Mouse (Mus musculus): ENCODE measurements around the gene Pcca.

Gene Pcca

DNA sequence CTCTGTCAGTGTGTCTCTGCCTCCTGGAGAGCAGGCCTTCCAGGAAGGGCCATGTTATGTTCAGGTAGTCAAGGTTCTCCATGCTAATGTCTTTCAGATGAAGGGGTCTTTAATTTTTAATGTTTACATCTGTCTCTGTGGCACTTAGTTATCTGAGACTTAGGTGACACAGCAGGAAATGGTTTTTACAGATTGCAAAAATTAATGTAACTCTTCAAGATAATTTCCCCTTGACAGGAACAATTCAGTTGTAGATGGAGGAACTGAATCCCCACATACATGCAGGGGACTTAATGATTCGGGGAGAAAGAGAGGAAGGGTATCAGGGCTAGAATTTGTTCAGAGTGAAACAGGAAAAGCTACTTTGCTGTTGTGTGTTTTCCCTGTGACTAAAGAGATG is 353.2 kb downstream of the Pcca start:
- no peak for DNase-seq (ENCODE audit: low spot score)

DNA sequence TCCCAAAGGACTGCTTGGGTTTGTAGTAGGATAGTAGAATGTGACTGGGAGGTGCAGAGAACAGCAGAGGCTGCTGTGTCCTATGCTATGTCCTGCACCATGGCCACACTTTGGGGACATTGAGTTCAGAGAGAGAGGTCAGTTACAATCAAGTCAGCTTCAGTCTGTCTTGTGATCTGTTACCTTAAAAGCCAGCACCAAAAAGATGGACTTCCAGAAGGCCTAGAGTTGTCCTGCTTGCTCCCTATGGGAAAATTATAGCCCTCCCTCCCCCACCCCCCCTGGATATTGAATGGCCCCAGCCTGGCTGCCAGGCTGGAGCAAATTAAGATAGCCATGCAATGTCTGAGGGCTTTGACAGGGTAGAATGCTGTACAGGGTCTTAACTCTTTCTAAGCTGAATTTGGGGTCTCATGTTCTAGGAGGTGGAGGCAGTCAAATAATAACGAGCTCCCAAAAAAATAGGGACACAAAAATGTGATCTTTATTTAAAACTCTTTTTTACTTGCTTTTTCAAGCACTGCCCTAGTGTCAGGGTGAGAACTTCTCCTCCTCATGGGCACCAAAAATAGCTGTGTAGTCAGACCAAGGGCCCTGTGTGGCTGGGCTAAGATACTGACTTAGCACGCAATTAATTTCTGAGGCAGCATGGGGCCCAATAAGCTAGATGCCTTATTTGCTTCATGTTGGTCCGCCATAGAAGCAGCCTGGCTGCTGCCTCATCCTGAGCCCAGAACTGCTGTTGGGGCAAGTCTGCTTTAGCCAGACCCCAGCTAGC is 353.8 kb downstream of the Pcca start:
- DNase-seq (ENCODE audit: low spot score): no peak

DNA sequence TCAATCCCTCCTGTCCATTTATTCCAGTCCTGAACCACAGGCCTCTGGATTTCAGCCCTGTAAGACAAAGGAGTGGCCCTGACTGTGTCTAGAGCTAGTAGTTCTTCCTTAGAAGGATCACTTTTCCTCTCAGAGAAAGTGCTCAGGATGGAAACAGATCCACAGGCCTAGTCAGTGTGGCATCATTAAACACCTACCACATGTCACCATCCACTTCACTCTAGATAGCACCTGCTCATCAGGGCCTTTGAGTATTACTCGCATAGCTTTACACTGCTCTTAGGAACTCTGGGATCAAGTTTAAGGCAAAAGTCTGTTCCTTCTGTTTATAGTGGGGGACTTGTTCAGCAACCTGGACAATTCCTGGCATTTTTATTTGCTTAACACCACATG is 354.4 kb downstream of the Pcca start:
- no peak for DNase-seq (ENCODE audit: low spot score)

DNA sequence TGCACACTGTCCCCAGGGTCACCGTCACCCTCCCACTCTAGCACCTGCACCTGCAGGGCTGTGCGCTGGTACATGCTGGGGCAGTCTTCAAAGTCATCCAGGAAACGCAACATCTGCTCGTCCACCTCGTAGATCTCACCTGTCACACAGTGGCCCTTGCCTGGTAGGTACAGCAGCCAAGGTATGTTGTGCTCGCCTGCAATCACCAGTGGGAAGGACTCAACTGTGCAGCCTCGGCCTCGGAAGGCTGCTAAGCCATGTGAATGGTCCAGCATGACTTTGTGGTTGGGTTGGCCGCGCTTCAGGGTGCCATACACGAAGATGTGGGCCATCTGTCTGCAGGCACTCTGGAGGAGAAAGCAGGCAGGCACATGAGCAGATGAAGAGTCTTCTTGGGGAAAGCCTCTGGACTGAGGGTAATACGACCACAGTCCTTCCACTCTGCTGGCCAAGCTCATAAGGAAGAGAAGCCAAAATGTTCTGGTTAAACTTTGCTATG is 357.4 kb downstream of the Pcca start:
- DNase-seq (ENCODE audit: low spot score): no peak

DNA sequence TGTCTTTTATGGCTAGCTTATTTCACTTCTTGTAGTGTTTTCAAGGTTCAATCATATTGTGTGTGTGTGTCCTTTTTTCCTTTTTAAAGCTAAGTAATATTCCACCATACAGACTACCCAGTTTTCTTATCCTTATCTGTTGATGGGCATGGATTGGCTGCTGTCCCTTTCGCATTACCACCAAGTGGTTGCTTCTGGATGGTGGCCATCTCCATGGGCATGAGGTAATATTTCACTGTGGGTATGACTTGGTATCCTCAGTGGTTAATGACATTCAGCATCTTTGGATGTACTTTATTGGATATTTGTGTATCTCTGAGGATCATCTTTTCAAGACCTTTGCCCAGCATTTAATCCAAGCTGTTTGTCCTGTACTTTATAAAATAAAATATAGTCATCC is 362.0 kb downstream of the Pcca start:
- no peak for DNase-seq (ENCODE audit: low spot score)

DNA sequence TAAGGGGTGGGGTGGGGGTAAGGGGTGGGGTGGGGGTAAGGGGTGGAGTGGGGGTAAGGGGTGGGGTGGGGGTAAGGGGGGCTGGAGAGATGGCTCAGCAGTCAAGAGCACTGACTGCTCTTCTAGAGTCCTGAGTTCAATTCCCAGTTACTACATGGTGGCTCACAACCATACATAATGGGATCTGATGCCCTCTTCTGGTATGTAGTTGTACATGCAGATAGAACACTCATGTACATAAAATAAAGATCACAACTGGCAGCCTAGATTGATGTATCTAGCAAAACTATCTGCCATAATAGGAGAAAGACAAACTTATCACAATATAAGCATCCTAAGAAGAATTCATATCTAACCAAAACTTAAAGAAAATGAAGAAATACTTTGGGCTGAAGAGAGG is 364.4 kb downstream of the Pcca start:
- DNase-seq (ENCODE audit: low spot score): no peak

DNA sequence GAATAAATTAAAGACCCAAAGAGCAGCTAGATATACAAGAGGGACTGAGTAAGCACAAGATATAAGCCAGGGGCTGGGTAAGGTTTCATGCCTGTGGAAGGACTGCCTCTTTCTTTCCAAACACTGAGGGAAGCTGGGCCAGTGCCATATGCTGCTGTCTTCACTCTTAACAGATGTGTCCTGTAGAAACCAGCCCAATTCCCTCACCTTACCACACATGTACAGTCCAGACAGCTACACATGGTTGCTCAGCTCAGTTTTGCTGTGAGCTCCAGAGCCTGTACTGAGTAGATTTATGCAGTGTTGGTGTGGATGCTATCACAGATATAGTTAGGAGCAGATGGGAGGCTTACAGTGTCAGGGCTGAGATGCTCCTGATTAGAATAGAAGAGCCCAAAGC is 366.6 kb downstream of the Pcca start:
- no peak for DNase-seq (ENCODE audit: low spot score)

DNA sequence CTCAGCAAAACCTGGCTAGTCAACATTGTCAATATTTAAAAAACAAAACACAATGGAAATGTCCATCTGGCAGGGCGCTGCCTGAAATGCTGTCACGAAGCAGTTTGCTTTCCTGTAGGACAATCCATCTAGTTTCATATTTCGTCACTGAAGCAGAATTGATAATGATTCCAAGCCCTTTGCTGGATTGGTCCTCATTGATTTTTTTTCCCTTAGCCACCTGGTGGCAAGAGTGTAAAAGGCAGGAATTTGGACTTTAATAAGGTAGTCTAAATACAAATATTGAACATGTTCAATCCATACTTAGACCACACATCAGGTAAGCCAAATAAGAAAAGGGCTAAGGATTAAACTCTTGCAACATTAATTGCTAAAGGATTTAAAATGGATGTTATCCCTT is 367.1 kb downstream of the Pcca start:
- DNase-seq (ENCODE audit: low spot score): no peak

DNA sequence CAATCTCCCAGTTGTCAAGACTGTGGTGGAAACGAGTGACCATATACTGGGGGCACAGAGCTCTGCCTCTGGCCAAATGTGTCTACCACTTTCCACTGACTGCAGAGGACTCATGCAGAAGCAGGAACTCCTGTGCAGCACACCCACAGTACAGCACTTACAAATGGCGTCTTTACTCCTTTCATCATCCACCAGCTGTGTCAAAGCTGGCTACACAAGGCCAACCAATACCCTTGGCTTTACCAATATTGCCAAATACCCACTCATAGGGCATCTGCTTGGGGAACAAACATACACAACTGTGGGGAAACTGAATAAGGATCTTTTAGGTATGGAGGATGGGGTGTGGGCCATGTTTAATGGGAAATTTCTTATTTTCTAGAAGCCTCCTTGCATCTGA is 367.6 kb downstream of the Pcca start:
- no peak for DNase-seq (ENCODE audit: low spot score)

DNA sequence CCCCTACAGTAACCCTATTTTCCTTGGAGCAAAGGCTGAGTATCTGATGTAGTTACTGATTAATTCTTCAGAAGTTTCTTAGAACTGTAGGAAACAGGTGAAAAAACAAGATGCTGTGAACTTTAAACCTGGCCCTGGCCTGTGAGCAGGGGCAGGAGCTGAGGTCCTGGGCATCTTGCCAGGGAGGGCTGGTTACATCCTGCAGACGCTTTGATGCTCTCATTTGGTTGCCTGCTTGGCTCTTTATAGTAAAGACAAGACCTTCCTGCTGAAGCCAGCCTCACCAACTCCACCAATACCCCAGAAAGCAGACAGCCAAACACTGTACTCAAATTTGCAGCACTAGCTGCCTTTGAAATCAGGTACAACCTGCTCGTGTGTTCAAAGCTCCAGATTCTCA is 368.0 kb downstream of the Pcca start:
- DNase-seq (ENCODE audit: low spot score): no peak

DNA sequence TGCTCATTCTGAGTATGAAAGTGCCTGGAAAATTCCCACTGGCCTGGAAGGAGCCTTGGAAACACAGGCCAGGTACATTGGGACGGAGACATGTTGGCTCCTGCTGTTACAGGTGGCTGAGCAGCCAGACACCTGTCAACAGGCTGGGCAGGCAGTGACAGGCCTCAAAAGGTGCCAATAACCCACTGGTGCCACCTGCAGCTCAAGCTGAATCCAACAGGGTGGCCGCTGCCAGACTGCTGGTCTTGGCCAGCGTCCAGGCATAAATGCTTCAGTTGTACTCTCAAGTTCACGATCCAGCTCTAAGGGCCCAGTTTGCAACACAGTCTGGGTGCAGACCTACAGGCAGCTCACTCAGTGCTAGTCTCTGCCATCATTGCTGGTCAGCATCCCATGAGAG is 368.8 kb downstream of the Pcca start:
- no peak for DNase-seq (ENCODE audit: low spot score)

DNA sequence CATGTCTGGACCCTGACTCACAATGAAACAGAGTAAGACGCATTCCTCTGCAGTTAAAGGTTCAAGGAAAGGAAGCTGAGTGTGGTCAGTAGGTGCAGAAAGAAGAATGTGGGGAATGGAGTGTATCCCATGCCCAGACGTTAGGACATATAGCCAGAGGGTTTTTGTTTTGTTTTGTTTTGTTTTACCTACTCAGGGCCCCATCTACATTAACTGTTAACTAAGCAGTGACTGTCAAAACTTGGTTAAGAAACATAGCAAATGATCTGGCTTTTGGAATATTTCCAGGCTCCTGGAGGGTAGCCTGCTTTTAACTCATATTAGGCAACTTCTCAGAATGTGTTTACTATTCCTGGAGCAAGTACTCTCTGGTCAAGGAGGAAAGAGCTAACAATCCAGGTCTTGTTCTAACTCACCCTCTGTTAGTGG is 369.8 kb downstream of the Pcca start:
- DNase-seq (ENCODE audit: low spot score): no peak

DNA sequence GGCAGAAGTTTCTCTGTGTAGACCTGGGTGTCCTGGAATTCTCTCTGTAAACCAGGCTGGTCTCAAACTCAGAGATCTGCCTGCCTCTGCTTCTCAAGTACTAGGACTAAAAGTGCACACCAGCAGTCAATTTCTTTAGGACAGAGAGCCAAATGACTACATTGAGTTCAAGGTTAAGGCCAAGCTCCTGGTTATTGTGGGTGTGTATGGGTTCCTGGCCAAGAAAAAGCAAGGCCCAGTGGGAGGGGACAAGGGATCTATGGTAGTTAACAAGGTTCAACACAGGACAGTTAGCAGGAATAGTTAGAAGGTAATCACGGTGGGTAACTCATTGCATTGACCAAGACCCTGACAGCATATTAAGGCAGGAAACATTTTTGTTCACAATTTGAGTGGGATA is 370.9 kb downstream of the Pcca start:
- DNase-seq (ENCODE audit: low spot score): no peak

DNA sequence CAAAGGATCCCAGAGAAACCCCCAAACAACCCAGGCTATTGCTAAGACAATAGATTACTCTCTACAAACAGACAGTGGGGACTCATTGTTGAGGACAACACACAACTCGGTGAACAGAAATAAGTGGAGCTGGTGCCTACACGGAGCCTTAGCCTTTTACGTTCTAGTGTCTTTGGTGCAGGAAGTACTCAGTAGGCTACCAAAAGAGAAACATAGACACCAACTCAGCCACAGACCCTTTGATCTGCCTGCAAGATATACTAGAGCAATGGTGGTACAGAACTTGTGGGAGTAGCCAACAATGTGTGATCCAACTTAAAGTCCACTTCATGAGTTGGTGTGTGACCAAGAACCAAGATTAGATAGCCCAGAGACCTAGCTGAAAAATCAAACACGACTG is 374.0 kb downstream of the Pcca start:
- no peak for DNase-seq (ENCODE audit: low spot score)

DNA sequence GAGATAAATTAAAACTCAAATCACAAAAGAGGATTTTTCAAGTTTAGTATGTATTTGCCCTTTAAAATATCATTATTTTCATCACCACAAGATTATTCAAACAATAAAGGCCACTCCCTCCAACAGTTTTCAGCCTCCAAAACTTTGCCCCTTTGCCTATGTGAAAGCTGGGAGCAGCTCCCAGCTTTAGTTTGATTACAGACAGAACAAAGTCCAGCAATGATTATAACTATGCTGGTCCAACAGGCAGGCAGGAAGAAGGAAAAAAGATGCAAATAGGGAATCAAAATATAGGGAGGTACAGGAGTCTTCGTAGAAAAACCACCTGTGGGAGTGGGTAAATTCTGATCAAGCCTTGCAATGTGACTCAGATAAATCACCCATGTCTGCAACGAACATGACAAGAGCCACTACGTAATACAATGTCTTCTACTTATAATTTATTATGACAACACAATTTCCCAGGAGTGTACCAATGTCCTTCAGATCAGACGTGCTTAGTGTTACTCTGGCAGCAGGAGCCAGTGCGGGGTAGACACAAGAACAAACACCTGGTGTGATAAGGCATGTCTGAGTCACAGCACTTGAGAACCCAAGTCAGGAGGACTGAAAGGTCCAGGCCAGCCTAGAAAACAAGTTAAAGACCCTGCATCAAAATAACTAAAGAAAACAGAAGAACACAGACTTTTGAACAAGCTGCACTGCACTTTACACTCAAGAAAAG is 375.4 kb downstream of the Pcca start:
- no peak for DNase-seq (ENCODE audit: low spot score)

DNA sequence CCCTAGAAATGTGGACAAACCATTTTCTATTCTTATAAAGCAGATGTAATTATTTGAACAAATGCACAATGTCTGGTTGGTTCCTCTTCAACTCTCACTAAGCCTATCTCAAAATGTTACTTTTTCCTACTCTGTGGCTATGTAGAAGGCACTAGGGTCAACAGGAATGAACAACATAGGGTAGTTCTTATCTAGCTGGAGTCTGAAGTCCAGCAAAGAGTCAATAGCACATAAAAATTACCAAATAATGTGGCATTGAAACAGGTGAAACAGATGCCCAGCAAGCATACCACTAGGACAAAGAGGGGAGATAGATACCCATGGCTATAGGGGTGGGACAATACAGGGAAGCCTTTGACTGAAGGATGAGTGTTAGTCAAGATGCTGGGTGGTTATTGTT is 377.1 kb downstream of the Pcca start:
- DNase-seq (ENCODE audit: low spot score): no peak

DNA sequence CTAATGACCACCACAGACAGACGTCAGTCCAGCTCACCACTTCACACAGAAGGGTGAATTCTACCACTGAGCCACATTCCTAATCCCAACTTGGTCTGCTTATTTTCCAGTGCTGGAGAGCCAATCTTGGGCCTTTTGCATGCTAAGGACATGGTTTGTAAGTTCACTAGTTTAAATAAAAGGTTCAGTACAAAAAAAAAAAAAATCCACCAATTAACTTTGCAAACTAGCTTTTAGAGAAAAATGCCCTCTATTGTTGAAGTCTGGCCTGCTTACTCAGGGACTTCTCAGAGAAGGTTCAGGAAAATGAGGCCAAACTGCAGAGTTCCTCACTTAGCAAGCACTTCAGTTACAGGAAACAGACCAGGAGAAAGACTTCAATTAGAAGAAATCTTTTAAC is 378.0 kb downstream of the Pcca start:
- DNase-seq (ENCODE audit: low spot score): no peak

DNA sequence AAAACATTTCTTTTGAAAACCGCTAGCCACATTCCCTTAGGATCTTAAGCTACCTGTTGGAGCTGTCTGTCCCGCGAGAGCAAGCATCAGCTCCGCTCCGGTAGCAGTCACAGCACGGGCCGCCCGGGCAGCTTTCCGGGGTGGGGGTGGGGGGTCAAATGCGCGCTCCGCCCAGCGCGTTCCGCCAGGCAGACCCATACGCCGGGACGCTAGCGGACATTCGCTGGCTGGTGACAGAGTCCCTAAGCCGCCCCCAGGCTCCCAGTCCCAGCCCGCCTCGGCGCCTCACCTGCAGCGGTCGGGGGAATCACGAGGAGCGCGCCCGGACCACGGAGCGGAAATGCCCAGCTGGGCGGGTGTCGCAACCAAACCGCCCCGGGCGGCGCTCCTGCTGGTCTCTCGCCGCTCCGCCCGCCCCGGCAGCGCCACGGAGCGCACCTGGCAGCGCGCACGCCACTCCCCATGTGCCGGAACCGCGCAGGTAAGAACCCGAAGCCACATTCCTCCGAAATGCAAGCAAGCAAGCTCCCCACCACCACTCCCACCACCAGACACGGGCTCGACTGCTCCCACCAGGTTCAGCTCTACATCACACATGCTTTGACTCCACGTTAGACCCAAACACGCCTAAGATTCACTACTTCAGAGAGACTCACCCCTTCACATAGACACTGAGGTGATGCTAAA is 378.8 kb downstream of the Pcca start:
- peak; percentile 24 for DNase-seq (ENCODE audit: low spot score)

DNA sequence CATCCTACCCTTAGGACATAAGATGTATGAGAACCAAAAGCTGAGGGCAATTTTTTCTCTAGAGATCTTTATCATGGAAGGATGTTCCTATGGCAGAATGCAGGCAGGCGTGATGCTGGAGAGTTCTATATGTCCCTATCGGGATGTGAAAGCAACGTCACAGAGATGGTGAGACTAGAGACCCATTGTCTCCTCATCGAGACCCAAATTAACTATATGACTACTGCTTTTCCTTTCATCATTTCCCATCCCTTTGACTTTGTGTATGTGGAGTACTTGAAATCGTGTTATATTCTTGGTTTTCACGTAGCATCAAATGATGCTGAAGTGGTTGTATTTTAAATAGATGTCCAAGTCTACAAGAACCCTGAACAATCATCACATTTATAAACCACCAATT is 379.5 kb downstream of the Pcca start, which contains the start of gene Ggact:
Gene Ggact (minus strand): TSS at position 101 of the 400 bp plus-strand sequence.
- DNase-seq (ENCODE audit: low spot score): no peak

DNA sequence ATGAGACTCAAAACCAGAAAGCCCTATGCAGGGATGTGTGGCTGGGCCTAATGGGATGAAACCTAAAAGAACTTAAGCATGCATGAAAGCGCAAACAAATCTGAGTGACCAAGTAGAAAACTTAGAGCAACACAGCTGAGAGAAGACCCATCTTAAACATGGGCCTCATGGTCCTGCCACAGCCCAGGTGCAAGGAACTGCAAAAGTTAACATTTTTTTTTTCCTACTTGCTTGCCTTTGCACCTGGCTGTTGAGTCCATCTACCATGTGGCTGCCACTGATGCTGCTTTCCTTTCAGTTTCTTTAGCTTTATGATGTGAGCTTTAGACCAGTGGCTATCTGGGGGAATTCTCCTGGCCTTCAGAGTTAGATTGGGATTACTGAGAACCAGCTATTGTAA is 383.6 kb downstream of the Pcca start:
- no peak for DNase-seq (ENCODE audit: low spot score)

DNA sequence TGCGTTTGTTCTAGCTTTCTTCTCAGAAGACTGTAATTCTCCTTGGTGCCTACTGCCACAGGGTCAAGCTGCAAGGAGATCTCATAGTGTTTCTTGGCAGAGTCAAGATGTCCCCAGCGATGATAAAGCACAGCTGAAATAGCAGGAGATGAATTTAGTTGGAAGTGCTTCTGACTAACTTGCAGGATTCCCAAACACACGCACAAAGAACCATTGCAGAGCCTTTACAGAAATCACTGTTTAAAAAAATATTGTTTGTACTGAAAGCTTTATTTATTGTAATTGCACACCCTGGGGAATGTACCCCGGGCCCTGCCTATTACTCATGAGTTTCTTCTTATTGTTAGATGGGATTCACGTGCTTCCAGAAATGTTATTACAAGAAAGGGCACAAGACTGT is 385.9 kb downstream of the Pcca start:
- DNase-seq (ENCODE audit: low spot score): no peak

DNA sequence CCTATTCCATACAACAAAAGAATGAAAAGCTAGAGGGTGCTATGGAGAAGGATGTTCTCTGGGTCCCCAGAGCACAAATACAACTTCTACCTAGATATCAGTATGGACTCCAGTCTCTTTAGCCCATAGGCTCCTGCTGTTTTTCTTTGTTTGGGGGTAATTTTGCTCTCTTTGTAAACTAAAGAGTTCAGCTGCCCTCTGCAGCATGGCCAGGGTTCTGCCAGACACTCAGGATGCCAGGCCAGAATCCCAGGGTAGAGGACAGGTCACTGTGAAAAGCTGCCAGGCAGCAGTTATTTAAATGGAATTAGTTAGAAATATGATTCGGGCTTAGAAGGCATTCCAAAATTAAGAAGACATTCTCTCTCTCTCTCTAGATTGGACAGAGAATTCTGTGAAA is 402.3 kb downstream of the Pcca start:
- no peak for DNase-seq (ENCODE audit: low spot score)

Measured in left cerebral cortex, adult 11 months (tissue).